Mouse (Mus musculus) urinary bladder, postnatal 14 days (tissue): ENCODE data around the gene Nckap1.
A peak's percentile ranks its signal among the peaks of the same experiment; 100 is the strongest.

ENCODE experiments used
- DNase-seq: peaks from one replicate; pipeline ENCODE4 v3.0.0; 2021; ENCODE audit warnings: low spot score

Gene Nckap1

GRCm38 (mm10) chr2:80581043-80581711, at the start of gene Nckap1:
Nckap1 (minus strand) TSS chr2:80581380.
- DNase-seq: peak; percentile 91

GRCm38 (mm10) chr2:80624523-80624922, 43.3 kb upstream of the Nckap1 start:
- DNase-seq: no peak

GRCm38 (mm10) chr2:80621921-80622320, 40.7 kb upstream of the Nckap1 start:
- no peak for DNase-seq

DNA sequence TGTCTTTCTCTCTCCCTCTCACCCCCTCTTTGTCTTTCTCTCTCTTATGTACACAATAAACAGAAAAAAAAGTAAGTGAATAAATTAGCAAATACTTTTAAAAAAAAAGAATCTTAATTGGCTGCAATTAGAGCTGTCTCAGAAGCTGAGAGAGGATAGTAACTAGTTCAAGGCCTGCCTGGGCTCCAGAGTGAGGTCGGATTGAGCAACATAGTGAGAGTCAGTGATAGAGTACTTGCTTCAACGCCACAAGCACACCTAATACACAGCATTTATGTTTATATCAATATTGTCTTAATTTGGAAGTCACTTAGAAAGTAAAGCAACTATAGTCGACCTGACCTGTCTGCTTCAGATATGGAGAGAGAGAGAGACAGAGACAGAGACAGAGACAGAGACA, 37.8 kb upstream of the Nckap1 start:
- DNase-seq: no peak

GRCm38 (mm10) chr2:80616854-80617737, 35.9 kb upstream of the Nckap1 start, which contains the start of the genes Dusp19 and Nup35:
Dusp19 (plus strand) TSS chr2:80617045.
Nup35 (plus strand) TSS chr2:80617236.
- peak; percentile 93 for DNase-seq

DNA sequence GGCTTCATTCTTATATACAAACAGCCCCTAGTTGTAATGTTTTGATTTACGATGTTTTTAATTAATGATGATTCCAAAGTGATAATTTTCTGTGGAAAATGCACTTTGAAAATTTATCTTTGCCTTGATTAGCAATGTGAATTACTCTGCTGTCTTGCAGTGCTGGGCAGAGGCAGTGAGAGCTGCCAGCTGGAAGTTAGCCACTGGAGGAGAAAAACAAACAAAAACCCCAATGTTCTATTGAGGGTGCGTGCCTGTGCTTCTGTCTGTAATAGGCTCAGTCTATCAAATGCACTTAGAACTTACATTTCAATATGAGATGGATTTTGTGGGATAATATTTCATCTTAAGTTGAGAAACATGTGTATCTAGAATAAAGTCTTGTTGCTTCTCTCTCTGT, 31.6 kb upstream of the Nckap1 start:
- no peak for DNase-seq

GRCm38 (mm10) chr2:80612286-80612685, 31.1 kb upstream of the Nckap1 start:
- DNase-seq: no peak

- DNase-seq: no peak
These were observed 22.7 kb upstream of the Nckap1 start for GRCm38 (mm10) chr2:80603771-80604426.

GRCm38 (mm10) chr2:80602756-80603155, 21.6 kb upstream of the Nckap1 start:
- DNase-seq: no peak

DNA sequence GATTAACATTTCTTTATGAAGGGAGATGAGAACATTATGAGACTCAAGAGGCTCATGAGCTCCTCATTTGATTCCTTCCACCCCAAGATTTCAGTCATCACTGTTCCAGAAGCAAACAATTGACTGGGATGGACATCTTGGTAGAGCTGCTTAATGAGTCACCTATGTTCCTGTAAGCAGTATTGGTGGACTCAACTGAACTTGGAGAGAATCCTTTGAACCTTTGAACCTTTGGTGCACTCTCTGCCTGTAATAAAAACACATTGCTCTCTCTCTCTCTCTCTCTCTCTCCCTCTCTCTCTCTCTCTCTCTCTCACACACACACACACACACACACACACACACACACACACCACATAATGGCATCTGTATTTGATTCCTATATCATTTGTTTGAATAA, 19.4 kb upstream of the Nckap1 start:
- no peak for DNase-seq

DNA sequence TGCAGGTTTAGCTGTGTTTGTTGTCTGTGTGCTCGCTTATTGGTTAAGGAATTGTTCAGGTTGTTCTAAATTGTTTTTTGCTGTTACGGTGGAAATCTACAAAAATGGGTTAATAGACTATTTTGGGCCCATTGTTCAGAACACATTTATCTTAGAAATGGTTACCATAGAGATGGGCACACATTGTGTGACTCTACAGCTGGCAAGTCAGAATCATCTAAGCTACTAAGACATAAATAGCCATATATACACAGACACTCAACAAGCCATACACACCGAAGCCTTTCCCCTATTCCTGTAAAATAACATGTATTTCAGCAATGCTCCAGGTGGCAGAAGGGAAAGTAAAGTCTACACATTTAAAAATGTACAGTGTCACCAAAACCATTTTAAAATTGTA, 18.7 kb upstream of the Nckap1 start:
- DNase-seq: no peak

GRCm38 (mm10) chr2:80596960-80597359, 15.8 kb upstream of the Nckap1 start:
- no peak for DNase-seq

GRCm38 (mm10) chr2:80594215-80594918, 13.2 kb upstream of the Nckap1 start:
- DNase-seq: no peak

DNA sequence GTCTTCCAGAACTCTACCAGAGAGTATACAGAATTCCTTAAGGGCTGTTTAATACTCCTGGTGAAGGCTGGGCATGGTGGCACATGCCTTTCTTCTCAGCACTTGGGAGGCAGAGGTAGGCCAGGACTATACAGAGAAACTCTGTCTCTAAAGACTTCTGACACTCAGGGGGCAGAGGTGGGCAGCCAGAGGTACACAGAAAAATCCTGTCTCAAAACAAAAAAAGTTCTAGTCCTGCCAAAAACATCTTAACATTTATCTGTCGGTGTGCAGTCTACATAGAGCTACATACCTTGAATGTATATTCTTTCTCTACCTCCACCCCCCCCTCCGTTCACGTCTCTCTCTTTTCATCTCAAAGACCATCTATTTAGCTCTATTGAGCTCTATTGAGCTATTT, 1.2 kb upstream of the Nckap1 start:
- DNase-seq: no peak

DNA sequence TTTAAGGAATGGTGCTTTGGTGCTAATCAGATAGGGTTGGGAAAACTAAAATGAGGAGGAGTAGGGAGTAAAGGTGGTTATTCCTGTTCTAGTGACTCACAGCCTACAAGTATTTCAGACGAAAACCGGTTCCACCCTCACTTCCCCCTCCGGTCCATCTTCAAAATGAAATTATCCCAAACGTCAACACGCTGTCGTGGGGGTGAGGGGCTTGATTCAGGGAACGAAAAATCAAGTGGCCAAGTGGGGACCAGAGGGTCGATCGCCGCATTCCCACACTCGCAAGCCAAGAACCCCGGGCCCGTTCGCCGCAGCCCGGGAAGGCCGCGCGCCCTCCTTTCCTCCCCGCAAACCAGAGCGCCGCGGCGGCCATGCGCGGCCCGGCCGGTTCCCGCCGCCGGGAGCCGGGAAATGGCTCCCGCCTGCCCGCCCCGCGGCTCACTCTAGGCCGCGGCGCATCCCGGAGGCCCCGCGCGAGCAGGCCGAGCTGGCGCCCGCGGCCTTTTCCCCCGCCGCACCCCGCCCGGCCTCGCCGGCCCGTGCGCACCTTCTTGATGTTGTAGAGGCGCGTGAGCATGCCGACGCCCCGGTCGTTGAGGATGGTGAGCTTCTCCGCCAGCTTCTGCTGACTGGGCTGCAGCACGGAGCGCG, 744 bp downstream of the Nckap1 start:
- peak; percentile 45 for DNase-seq

- DNase-seq: no peak
These were observed 1.8 kb downstream of the Nckap1 start for GRCm38 (mm10) chr2:80579253-80579891.

DNA sequence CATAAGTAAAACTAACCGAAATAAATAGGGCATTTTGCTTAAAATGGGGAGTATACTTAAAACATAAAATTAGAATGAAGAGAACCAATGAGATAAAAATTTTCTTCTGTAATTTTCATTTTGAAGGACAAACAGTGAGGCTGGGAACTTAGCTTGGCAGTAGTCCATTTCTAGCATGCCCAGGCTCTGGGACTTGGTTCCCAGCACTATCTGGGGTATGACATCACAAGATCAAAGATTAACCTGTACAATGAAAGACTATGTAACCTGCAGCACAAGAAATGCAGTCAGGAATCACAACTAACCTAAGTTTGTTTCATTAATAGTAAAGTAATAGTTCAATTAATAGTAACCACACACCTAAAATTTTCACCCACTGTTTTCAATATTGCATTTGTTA, 3.9 kb downstream of the Nckap1 start:
- DNase-seq: no peak

DNA sequence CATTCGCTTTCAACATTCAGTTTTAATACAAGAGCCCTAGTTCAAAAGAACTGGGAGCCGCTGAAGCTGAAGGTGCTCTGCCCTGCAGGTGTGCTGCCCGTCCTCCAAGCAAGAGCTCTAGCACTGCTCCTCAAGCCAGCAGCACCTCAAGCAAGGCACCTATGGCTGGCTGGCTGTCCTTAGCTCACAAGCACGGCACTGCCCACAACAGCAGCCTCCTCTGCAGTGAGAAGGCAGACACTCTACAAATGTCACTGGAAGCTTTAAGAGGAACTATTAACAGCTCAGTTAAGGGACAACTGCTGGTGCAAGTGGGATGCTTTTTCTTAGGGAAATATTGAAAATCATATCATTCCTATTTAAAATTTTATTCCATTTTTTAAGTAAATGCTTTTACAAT, 10.5 kb downstream of the Nckap1 start:
- no peak for DNase-seq

DNA sequence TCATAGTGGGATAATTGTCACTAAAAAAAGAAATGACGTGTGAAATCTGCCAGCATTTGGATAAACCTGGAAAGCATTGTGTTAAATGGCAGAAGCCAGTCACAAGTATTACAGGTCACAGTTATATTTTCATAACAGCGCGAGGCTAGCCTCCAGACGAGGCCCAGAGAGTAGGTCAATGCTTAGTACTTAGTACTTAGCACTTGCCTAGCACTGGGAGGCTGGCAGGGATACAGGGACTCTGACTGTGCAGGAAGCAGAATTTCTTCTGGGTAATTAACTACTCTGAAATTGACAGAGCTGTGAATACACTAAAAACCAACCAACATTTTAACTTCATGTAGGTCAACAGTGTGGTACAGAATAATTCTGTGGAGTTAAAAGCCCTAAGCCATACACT, 13.8 kb downstream of the Nckap1 start:
- DNase-seq: no peak

DNA sequence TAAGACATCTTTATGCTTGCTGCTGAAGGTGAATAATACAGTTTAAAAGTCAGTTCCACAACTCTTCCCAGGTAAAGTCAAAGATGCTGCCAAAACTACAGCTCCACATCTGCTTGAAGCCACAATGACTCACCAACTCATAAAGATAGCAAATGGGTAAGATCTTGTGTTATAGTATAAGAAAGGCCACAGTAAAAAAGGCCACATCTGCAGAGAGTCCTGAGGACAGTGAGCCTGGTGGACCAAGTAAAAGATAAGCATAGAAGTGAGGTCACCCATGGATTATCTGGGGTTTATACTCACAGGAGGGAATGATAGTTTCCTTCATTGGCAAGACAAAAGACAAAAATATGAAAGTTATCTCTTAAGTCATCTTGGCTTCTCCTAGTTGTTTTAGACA, 18.9 kb downstream of the Nckap1 start:
- DNase-seq: no peak

GRCm38 (mm10) chr2:80561478-80561877, 19.7 kb downstream of the Nckap1 start:
- no peak for DNase-seq
